Mouse (Mus musculus) MEL (cell line): ENCODE data around the gene Mia. TPM values are rescaled to one million over a fixed set of nuclear protein-coding genes. Genes with fewer than 3 reads are reported as not detected.

Experiments
- DNase-seq: peaks from one replicate; pipeline ENCODE4 v3.0.0; 2011; ENCODE audit warnings: low read depth, low spot score
- H3K27ac ChIP-seq: 2 replicates; pipeline ENCODE4 v1.5.1; 2012; ENCODE audit warnings: low read depth, mild to moderate bottlenecking, control low read depth, low read length, moderate library complexity; ENCODE audit not compliant: control insufficient read depth
- H3K27me3 ChIP-seq, 2 experiments: fragments of 150-350 bp in 1 of 2; sonication (generic) in 1 of 2; 2 replicates each; pipeline ENCODE4 v1.6.1; 2012; ENCODE audit warnings: low read length in 2 of 2, mild to moderate bottlenecking in 2 of 2, improper control_type of control experiment in 1 of 2, moderate library complexity in 1 of 2; ENCODE audit not compliant: insufficient read depth in 2 of 2, control insufficient read depth in 1 of 2
- H3K36me3 ChIP-seq, 2 experiments: 2 replicates each; pipeline ENCODE4 v1.6.1; 2012 to 2014; ENCODE audit warnings: low read length in 2 of 2, improper control_type of control experiment in 1 of 2, inconsistent platforms in 1 of 2, mild to moderate bottlenecking in 1 of 2; ENCODE audit not compliant: insufficient read depth in 2 of 2, control insufficient read depth in 1 of 2
- H3K4me1 ChIP-seq, 2 experiments: fragments of 150-350 bp in 1 of 2; sonication (generic) in 1 of 2; 2 replicates each; pipeline ENCODE4 v1.6.1; 2012; ENCODE audit warnings: low read length in 2 of 2, improper control_type of control experiment in 1 of 2, mild to moderate bottlenecking in 1 of 2; ENCODE audit not compliant: insufficient read depth in 2 of 2, control insufficient read depth in 1 of 2
- H3K4me3 ChIP-seq, 2 experiments: fragments of 150-350 bp in 1 of 2; sonication (generic) in 1 of 2; 2 replicates each; pipeline ENCODE4 v1.5.1; 2012; ENCODE audit warnings: low read depth in 2 of 2, low read length in 2 of 2, mild to moderate bottlenecking in 2 of 2, moderate library complexity in 2 of 2, control low read depth in 1 of 2, improper control_type of control experiment in 1 of 2; ENCODE audit not compliant: control insufficient read depth in 1 of 2, insufficient read depth in 1 of 2
- H3K79me2 ChIP-seq: 2 replicates; pipeline ENCODE4 v1.6.1; 2012; ENCODE audit warnings: mild to moderate bottlenecking, low read length, moderate library complexity; ENCODE audit not compliant: control insufficient read depth, poor library complexity, insufficient read depth
- H3K9ac ChIP-seq: 2 replicates; pipeline ENCODE4 v1.6.1; 2012; ENCODE audit warnings: low read depth, mild to moderate bottlenecking, control low read depth, low read length, moderate library complexity; ENCODE audit not compliant: control insufficient read depth, poor library complexity, severe bottlenecking
- H3K9me3 ChIP-seq: fragments of 150-350 bp; sonication (generic); replicated peaks from 2 replicates; pipeline ENCODE4 v1.6.1; 2012; ENCODE audit warnings: mild to moderate bottlenecking, low read length, improper control_type of control experiment, moderate library complexity; ENCODE audit not compliant: insufficient read depth
- BHLHE40 ChIP-seq: IDR thresholded peaks from 2 replicates; pipeline ENCODE4 v1.6.1; 2012; ENCODE audit warnings: low read depth, mild to moderate bottlenecking, inconsistent platforms, low read length, improper control_type of control experiment, borderline replicate concordance
- CHD1 ChIP-seq: IDR thresholded peaks from 2 replicates; pipeline ENCODE4 v1.6.1; 2012; ENCODE audit warnings: low read depth, mild to moderate bottlenecking, inconsistent platforms, low read length, improper control_type of control experiment
- CTCF ChIP-seq, 3 experiments: IDR thresholded peaks in 2 of 3; conservative IDR thresholded peaks in 1 of 3; 2 replicates each; pipeline ENCODE4 v1.5.1; 2011 to 2012; ENCODE audit warnings: low read length in 3 of 3, low read depth in 2 of 3, mild to moderate bottlenecking in 2 of 3, improper control_type of control experiment in 1 of 3, inconsistent platforms in 1 of 3, mixed read lengths in 1 of 3, moderate library complexity in 1 of 3; ENCODE audit not compliant: control insufficient read depth in 1 of 3, insufficient read depth in 1 of 3, poor library complexity in 1 of 3, severe bottlenecking in 1 of 3
- ETS1 ChIP-seq: IDR thresholded peaks from 2 replicates; pipeline ENCODE4 v1.6.1; 2012; ENCODE audit warnings: low read depth, mild to moderate bottlenecking, inconsistent platforms, low read length, improper control_type of control experiment, moderate library complexity
- JUND ChIP-seq: IDR thresholded peaks from 2 replicates; pipeline ENCODE4 v1.6.1; 2011; ENCODE audit warnings: low read depth, mild to moderate bottlenecking, improper control_type of control experiment, low read length
- MAFK ChIP-seq: IDR thresholded peaks from 2 replicates; pipeline ENCODE4 v1.6.1; 2011; ENCODE audit warnings: low read depth, mild to moderate bottlenecking, low read length, improper control_type of control experiment, borderline replicate concordance
- MEF2A ChIP-seq: IDR thresholded peaks from 2 replicates; pipeline ENCODE4 v1.6.1; 2014; ENCODE audit warnings: low read depth, mild to moderate bottlenecking, inconsistent platforms, low read length, improper control_type of control experiment; ENCODE audit not compliant: poor library complexity, insufficient replicate concordance, severe bottlenecking; ENCODE audit errors: extremely low read depth
- MXI1 ChIP-seq: IDR thresholded peaks from 2 replicates; pipeline ENCODE4 v1.6.1; 2011; ENCODE audit warnings: mild to moderate bottlenecking, low read depth, low read length, improper control_type of control experiment
- MYC ChIP-seq: IDR thresholded peaks from 2 replicates; pipeline ENCODE4 v1.6.1; 2011; ENCODE audit warnings: low read depth, mild to moderate bottlenecking, low read length, improper control_type of control experiment, moderate library complexity
- NELFE ChIP-seq: IDR thresholded peaks from 2 replicates; pipeline ENCODE4 v1.6.1; 2011; ENCODE audit warnings: low read depth, low read length, improper control_type of control experiment
- NRF1 ChIP-seq: IDR thresholded peaks from 2 replicates; pipeline ENCODE4 v1.6.1; 2014; ENCODE audit warnings: low read depth, mild to moderate bottlenecking, inconsistent platforms, low read length, improper control_type of control experiment, moderate library complexity; ENCODE audit not compliant: poor library complexity, insufficient read depth, severe bottlenecking
- POLR2A ChIP-seq, 2 experiments: IDR thresholded peaks; 2 replicates each; pipeline ENCODE4 v1.6.1; 2011 to 2012; ENCODE audit warnings: low read length in 2 of 2, mild to moderate bottlenecking in 2 of 2, control low read depth in 1 of 2, improper control_type of control experiment in 1 of 2, low read depth in 1 of 2, moderate library complexity in 1 of 2; ENCODE audit not compliant: control insufficient read depth in 1 of 2, insufficient read depth in 1 of 2, poor library complexity in 1 of 2
- POLR2AphosphoS2 ChIP-seq: IDR thresholded peaks from 2 replicates; pipeline ENCODE4 v1.6.1; 2011; ENCODE audit warnings: low read length, improper control_type of control experiment
- POLR2AphosphoS5 ChIP-seq: IDR thresholded peaks from 2 replicates; pipeline ENCODE4 v1.6.1; 2012; ENCODE audit warnings: low read depth, borderline replicate concordance, mild to moderate bottlenecking, inconsistent platforms, low read length, moderate library complexity, mixed read lengths
- TAL1 ChIP-seq: IDR thresholded peaks from 2 replicates; pipeline ENCODE4 v1.6.1; 2012; ENCODE audit warnings: mild to moderate bottlenecking, inconsistent platforms, low read length, moderate library complexity, mixed read lengths
- TBP ChIP-seq: IDR thresholded peaks from 2 replicates; pipeline ENCODE4 v1.8.0; 2011; ENCODE audit warnings: low read depth, low read length, improper control_type of control experiment
- TCF12 ChIP-seq: IDR thresholded peaks from 2 replicates; pipeline ENCODE4 v1.6.1; 2014; ENCODE audit warnings: low read depth, mild to moderate bottlenecking, inconsistent platforms, low read length, improper control_type of control experiment, moderate library complexity
- UBTF ChIP-seq: IDR thresholded peaks from 2 replicates; pipeline ENCODE4 v1.6.1; 2012; ENCODE audit warnings: low read depth, mild to moderate bottlenecking, inconsistent platforms, low read length, improper control_type of control experiment, moderate library complexity, borderline replicate concordance; ENCODE audit not compliant: insufficient read depth
- USF2 ChIP-seq, 2 experiments: IDR thresholded peaks; 2 replicates each; pipeline ENCODE4 v1.6.1; 2011 to 2012; ENCODE audit warnings: improper control_type of control experiment in 2 of 2, low read length in 2 of 2, borderline replicate concordance in 1 of 2, inconsistent platforms in 1 of 2, low read depth in 1 of 2, mild to moderate bottlenecking in 1 of 2; ENCODE audit not compliant: insufficient read depth in 1 of 2
- ZKSCAN1 ChIP-seq: IDR thresholded peaks from 2 replicates; pipeline ENCODE4 v1.6.1; 2012; ENCODE audit warnings: low read depth, mild to moderate bottlenecking, inconsistent platforms, low read length, improper control_type of control experiment, moderate library complexity
- ZMIZ1 ChIP-seq: IDR thresholded peaks from 2 replicates; pipeline ENCODE4 v1.6.1; 2012; ENCODE audit warnings: low read depth, mild to moderate bottlenecking, inconsistent platforms, low read length, improper control_type of control experiment, moderate library complexity
- ZNF384 ChIP-seq: IDR thresholded peaks from 2 replicates; pipeline ENCODE4 v1.6.1; 2012; ENCODE audit warnings: low read depth, mild to moderate bottlenecking, inconsistent platforms, low read length, improper control_type of control experiment
- polyA plus RNA-seq, 2 experiments: library from polyadenylated mRNA; stranded (reverse) in 1 of 2; unstranded in 1 of 2; fragments of >175 nt in 1 of 2; fragments of >200 nt in 1 of 2; gene quantifications; 2 replicates each; pipeline versions ENCODE4 v1.2.1 to v1.2.4; 2012; ENCODE audit warnings: low replicate concordance in 2 of 2, low read depth in 1 of 2; ENCODE audit not compliant: insufficient read length in 2 of 2, insufficient read depth in 1 of 2, missing spikeins in 1 of 2
- total RNA-seq: library from RNA; depleted of rRNA; stranded (reverse); fragments of 300-350 nt; gene quantifications from 2 replicates; pipeline ENCODE4 v1.2.3, GENCODE M21; 2012

Gene Mia
- total and polyA plus RNA-seq, 3 experiments: 2.1 to 2.8 TPM; not detected in 1

DNA sequence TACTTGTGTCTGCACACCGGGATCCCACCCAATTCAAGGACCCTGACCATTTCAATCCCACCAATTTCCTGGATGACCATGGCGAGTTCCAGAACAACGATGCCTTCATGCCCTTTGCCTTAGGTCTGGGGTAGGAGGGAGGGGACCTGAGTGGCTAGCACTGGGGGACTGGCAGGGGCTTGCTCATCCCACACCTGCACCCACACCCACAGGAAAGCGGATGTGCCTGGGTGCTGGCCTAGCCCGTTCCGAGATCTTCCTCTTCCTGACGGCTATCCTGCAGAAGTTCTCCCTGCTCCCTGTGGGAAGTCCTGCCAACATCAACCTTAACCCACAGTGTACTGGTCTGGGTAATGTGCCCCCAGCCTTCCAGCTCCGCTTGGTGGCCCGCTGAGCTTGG, 22.8 kb downstream of the Mia start:
- no peaks in the 10 kb centered on the region for H3K36me3 ChIP-seq
- H3K4me1 ChIP-seq: no peaks in the 10 kb centered on the region
- H3K4me3 ChIP-seq: no peak overlapping the region
- no peaks in the 10 kb centered on the region for H3K9me3 ChIP-seq
- H3K79me2 ChIP-seq: no peaks in the 10 kb centered on the region; the same call in 1 of the 2 replicates
- DNase-seq: no peak
- no peak overlapping the region for H3K9ac ChIP-seq
- no peaks in the 10 kb centered on the region for H3K27me3 ChIP-seq
- TF ChIP-seq TCF12: no peak
- TF ChIP-seq ZMIZ1: no peak
- no peak overlapping the region for H3K27ac ChIP-seq

DNA sequence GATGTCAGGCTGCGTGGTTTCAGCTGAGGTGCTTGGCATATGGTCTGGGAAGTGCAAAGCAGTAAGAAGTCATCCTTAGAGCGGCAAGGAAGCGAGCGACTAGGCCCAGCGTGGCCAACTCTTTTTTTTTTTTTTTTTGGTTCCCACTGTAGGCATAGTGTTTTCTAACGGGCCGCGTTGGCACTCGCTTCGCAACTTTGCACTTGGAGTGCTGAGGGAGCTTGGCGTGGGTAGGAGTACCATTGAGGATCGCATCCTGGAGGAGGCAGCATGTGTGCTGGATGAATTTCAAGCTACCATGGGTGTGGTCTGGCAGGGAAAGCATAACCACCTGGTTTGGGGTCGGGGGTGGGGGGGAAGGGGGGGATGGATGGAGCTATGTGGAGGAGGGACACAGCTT, 25.0 kb downstream of the Mia start:
- Histone ChIP-seq H3K79me2 (no peaks in the 10 kb centered on the region), H3K27ac (no peak overlapping the region), H3K4me3 (no peak overlapping the region), H3K9me3 (no peaks in the 10 kb centered on the region), H3K36me3 (no peaks in the 10 kb centered on the region), H3K27me3 (no peaks in the 10 kb centered on the region), H3K9ac (no peak overlapping the region), H3K4me1 (no peaks in the 10 kb centered on the region)
- no peak for DNase-seq
- TF ChIP-seq TBP (no peak), MEF2A (no peak), TAL1 (no peak), NELFE (no peak), MXI1 (no peak), MYC (no peak), CTCF (IDR thresholded peaks at IDR 0.05 in 2 of 3, conservative IDR thresholded peaks at IDR 0.05 in 1 of 3; ENCODE audit: control insufficient read depth in 1 of 3, insufficient read depth in 1 of 3, low read depth in 2 of 3, low read length in 3 of 3, poor library complexity in 1 of 3, severe bottlenecking in 1 of 3) (no peak), POLR2AphosphoS2 (no peak), ETS1 (no peak)

DNA sequence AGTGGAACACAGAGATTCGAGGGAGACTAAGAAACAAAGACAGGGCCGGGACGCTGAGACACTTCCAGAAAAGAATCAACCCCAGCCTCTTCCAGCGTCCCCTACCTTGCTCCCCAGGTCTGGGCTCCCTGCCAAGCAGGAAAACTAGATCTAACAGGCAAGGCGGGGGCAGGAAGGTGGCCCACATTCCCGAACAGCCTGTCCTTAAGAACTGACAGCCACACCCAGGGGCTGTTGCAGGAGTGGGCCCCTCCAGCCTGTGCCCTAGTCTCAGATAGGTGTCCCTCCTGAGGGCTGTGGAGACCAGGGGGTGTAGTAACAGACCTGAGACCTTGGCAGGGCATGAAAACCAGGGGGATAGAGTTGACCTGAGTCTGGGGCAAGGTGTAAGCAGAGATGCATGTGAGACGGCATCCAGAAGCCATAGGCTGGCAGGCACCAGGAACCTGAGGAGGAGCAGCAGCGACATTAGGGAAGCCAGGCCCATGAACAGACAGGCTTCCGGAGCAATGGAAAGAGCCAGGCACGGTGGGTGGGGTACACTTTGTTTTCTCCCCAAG, 27.7 kb downstream of the Mia start, which contains the start of gene Cyp2t4:
Gene Cyp2t4, plus strand, starts transcription at position 510 of the 560 bp plus-strand sequence.
- H3K27me3 ChIP-seq: no peaks in the 10 kb centered on the region
- no peak within 1 kb of the TSS for H3K27ac ChIP-seq
- H3K4me3 ChIP-seq: no peak within 1 kb of the TSS
- H3K9ac ChIP-seq: no peak within 1 kb of the TSS
- no peaks in the 10 kb centered on the region for H3K79me2 ChIP-seq
- no peaks in the 10 kb centered on the region for H3K4me1 ChIP-seq
- DNase-seq: no peak
- H3K36me3 ChIP-seq: no peaks in the 10 kb centered on the region
- no peak for TF ChIP-seq ZKSCAN1
- TF ChIP-seq POLR2AphosphoS2: no peak
- TF ChIP-seq BHLHE40: no peak
- TF ChIP-seq ZNF384: no peak
- TF ChIP-seq POLR2A (IDR thresholded peaks at IDR 0.05; ENCODE audit: control insufficient read depth in 1 of 2, insufficient read depth in 1 of 2, low read depth in 1 of 2, low read length in 2 of 2, poor library complexity in 1 of 2): no peak
- no peak for TF ChIP-seq ETS1
- TF ChIP-seq MAFK: no peak
- TF ChIP-seq MXI1: no peak
- no peak for TF ChIP-seq JUND
- no peak for TF ChIP-seq UBTF
- TF ChIP-seq CHD1: no peak
- no peak for TF ChIP-seq POLR2AphosphoS5
- no peak for TF ChIP-seq NRF1
- no peak for TF ChIP-seq USF2 (IDR thresholded peaks at IDR 0.05; ENCODE audit: borderline replicate concordance in 1 of 2, insufficient read depth in 1 of 2, low read depth in 1 of 2, low read length in 2 of 2)
- TF ChIP-seq MEF2A: no peak
- TF ChIP-seq ZMIZ1: no peak
- no peak for TF ChIP-seq TAL1
- no peaks in the 10 kb centered on the region for H3K9me3 ChIP-seq
